Mouse (Mus musculus) cerebellum, adult 18-20 months (tissue): ENCODE measurements around the gene Sh2d1b2.
"Not testable (repeated sequence)": the region's sequence is repeated elsewhere in the genome, so short reads cannot be mapped to it uniquely, and the experiment has no call there.

Experiments used
- DNase-seq, 2 experiments: peaks; one replicate each; pipeline ENCODE4 v3.0.0; 2021

Sh2d1b2 gene

GRCm38 (mm10) chr1:170232688-170233087 lies at the start of gene Sh2d1b2:
TSS of gene Sh2d1b2 (plus strand) at chr1:170232749.
- not testable (repeated sequence) for DNase-seq

DNA sequence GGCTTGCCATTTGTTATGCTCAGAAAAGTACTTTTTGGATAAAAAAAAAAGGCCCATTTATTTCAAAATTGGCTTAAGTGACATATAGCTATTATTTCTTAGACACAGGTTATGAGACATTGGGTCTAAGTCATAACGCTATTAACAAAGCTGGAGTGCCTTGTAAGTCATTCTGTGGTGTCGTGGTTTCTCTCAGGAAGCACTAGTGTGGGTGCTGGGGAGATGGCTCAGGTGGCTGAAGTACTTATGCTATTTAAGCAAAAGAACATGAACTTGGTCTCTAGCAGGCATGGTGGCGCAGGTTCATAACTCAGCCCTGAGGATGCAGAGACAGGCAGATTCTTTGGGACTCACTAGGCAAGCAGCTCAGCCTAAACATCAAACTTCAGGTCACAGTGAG lies 47.4 kb upstream of the Sh2d1b2 start:
- DNase-seq = no peak

DNA sequence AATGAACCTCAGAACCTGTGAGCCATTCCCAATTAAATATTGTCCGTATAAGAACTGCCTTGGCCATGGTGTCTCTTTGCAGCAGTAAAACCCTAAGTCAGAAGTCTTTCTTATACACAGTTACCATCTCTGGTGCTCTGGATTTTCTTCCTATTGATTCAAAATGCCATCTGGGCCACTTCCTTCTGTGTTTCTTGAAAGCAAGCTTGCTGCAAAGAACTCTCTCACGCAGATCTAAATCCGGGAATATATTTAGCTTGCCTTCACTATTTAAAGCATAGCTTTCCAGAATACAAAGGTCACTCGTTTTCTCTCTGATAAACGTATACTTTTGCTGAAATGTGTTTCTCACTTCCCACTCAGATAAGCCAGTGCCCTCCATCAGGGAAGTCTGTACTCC lies 46.0 kb upstream of the Sh2d1b2 start:
- no peak for DNase-seq

DNA sequence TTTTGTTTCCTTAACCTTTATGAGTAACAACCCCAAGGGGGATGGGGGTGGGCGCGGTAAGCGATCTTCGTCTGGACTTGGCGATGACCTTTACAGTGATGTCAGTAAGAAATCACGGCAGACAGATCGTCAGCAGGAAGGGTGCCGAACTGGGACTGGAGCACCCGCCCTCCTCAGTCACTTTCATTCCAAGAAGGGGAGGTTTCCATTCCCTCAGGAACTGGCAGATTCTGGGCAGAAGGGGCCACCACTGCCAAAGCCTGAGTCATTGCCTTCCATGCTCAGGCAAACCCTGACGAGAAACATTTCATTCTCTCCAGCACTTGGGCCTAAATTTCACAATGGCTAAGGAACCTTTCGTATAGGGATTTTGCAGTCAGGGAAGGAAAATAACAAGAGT lies 43.9 kb upstream of the Sh2d1b2 start:
- DNase-seq = peak in 1 of 2 experiments; percentile 13

- no peak for DNase-seq
These were observed 42.3 kb upstream of the Sh2d1b2 start for GRCm38 (mm10) chr1:170190225-170190624.

- no peak for DNase-seq
These were observed 40.6 kb upstream of the Sh2d1b2 start for GRCm38 (mm10) chr1:170191925-170192324.

DNA sequence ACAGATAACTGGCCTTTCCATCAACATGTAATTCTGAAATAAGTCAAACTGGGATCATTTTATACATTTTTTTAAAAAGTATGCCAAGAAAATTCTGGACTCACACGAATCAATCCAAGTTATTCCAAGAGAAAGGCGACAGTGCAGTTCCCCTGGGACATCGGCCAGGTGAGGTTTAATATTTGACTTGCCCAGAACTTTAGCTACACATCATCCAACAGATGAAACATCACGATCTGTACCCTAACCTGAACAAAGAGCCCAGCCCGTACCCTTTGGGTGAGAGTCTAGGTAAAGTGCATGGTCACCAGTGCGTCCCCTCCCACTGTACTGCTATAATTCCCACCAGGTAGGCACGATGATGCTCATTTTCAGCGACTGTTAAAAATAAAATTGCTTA lies 36.3 kb upstream of the Sh2d1b2 start:
- DNase-seq = no peak

DNA sequence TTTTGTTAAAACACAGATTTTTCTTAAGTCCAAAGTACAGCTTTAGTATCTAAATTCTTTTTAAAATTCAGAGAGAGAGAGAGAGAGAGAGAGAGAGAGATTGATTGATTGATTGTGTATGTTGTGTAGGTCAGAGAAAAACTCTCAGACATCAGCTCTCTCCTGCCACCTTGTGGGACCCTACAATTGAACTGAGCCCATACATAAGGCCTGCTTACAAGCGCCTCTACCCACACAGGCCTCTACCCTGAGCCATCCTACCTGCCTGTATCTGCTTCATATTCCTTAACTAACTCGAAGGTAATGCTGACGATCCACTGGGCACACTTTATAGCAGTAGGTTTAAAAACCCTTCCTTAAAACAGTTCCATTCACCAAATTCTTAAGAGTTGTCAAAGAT lies 32.2 kb upstream of the Sh2d1b2 start:
- DNase-seq = peak in 1 of 2 experiments; percentile 21

DNA sequence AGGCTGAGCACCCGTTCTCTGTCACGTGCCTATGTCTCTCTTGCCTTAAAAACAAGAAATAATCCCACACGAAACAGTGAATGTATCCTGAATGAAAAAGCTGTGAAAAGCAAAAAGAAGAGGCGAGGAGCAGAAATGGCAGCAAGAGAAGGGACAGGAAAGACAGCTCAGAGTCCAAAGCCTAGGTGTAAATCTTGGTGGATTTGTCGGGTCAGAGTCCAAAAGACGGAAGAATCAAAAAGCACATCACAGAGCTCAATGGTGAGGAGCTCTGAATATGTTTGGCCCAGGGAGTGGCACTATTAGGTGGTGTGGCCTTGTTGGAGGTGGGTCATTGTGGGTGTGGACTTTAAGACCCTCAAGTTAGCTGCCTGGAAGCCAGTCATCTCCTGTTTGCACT lies 26.2 kb upstream of the Sh2d1b2 start:
- no peak for DNase-seq

DNA sequence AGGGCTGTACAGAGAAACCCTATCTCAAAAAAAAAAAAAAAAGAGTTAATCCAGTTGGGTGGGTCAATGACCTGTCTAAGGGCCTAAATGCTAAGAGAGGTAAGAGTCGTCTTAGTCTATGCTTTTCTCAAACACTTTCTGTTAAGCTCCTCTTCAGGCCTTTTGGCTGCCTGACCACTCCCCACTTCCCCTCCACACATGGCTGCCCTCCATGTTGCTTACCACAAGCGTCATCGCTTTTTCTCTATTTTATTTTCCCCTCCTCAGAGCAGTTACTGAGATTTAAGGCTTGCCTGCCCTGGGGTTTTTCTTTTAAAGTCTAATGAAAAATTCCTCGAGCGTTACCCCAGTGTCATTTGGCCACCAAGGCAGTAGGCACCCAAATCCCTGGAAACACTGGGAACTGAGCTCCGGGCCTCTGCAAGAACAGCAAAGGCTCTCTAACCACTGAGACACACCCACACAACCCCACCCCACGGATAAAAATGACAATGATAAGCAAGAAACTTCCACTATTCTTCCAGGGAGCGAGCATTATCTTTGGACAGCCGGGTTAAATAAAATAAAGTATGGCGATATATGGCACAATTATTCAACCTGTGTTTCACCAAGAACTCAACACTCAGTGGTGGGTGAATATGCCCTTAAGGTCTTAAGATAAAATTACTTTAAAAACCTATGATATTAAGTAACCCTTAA lies 19.2 kb upstream of the Sh2d1b2 start:
- DNase-seq = no peak

GRCm38 (mm10) chr1:170214383-170214756 lies 18.2 kb upstream of the Sh2d1b2 start:
- DNase-seq = no peak

- DNase-seq = peak; percentile 91 to 96
These were observed 17.6 kb upstream of the Sh2d1b2 start, which contains the start of gene Uhmk1 for GRCm38 (mm10) chr1:170214757-170215522. TSS of gene Uhmk1 (minus strand) at chr1:170215397.

- no peak for DNase-seq
These were observed 17.0 kb upstream of the Sh2d1b2 start for GRCm38 (mm10) chr1:170215590-170215989.

DNA sequence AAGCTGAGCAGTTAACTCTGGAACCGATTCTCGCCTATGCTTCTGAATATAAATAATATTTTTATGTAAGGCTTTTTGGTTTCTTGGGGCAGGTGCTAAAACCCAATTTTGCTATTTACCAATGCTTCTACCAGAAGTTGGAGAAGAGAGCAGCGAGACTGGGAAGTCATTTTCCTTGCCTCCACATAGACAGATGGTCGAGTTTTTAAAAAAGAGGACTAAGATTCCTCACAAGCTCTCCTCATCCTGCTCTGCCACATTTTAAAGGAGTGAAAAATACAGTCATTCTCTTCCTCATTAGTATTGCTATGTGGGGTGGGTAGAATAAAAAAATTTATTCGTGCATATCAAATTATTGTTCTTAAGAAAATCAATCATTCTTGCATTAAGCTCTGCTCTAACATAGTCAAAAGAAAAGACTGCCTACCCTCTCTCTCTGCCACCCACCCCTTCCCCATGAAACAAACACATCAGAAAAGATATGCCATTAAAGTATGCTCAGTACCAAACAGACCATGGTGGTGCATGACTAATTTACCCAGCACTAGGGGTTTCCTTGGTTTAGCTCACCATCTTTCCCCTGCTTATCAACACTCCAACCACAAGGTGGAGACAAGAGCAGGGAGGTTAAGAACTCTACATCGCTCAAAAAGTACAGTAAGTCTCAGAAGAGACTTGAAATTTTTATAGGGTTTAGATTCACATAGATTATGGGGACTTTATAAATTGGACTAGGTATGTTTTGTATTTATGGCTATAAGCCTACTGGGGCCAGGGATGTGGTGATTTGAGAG lies 14.3 kb upstream of the Sh2d1b2 start:
- no peak for DNase-seq

- DNase-seq = no peak
These were observed 12.2 kb upstream of the Sh2d1b2 start for GRCm38 (mm10) chr1:170220351-170220750.

DNA sequence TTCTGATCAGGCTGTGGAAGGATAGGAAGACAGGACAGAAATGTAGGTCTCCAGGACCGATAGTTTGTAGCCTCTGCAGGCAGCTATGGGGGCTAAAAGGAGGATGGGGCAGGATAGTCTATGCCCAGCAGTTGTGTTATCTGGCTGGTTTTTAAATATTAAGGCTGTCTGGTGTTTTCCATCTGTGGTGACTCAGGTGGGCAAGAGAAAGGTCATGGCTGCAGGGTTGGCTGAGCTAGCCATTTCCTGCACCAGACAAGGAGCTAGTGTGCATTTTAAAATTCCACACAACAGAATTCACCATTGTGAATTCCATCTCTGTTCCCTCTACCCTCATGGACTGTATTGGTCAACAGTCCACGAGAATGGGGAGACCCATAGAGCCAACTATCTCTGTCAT lies 9.3 kb upstream of the Sh2d1b2 start:
- no peak for DNase-seq

GRCm38 (mm10) chr1:170245016-170245415 lies 12.5 kb downstream of the Sh2d1b2 start:
- DNase-seq = no peak

GRCm38 (mm10) chr1:170254893-170255559 lies 22.5 kb downstream of the Sh2d1b2 start:
- DNase-seq = no peak

DNA sequence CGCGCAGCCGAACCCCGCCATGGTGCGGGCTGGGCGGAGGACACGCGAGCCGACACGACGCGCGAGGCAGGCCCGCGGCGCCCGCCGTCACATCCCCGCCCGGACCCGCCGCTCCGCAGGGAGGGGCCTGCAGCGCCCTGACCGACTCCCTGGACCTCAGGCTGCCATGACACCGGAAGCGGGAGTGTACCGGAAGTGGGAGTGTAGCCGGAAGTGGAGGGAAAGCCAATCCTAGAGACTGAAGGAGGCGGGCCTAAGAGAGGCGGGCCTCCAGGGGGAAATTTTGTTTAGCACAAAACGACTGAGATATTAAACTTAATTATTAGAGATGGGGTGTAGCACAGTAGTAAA lies 23.0 kb downstream of the Sh2d1b2 start:
- peak; percentile 86 to 92 for DNase-seq

DNA sequence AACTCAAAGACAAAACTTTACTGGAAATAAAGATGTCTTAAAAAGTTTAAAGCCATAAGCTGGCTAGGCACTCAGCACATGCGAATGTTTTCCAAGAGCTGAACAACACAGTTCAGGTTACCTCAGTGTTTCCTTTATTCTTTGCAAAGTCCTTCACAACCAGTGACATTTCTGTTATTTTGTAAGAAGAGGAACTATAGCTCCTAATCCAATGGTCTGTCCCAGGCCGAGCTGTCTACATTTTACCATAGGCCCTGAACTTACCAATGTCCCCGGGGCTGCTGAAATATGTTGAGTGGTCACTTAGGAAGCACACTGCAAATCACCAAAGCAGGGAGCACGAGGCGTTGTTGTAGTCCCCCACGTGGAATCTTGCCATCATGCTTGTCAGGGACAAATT lies 37.7 kb downstream of the Sh2d1b2 start:
- DNase-seq = no peak

DNA sequence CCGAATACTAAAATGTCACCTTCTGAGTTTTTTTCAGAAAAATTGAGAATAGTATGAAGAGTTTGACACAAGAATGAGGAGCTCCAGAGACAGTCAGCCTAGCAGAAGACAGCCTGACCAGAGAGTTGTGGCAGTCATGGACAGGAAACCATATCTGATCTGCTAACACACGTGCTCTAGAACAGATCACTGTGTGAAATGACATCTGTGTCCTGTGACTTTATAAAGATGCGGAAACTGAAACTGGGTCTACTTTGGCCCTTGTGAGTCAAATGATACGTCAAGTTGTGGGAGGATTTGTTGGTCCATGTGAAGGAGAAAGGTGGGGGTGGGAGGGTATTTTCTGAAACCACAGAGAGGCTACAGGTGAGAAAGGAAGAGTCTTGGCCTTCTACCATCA lies 38.1 kb downstream of the Sh2d1b2 start:
- DNase-seq = no peak

- no peak for DNase-seq
These were observed 40.7 kb downstream of the Sh2d1b2 start for GRCm38 (mm10) chr1:170273252-170273651.

DNA sequence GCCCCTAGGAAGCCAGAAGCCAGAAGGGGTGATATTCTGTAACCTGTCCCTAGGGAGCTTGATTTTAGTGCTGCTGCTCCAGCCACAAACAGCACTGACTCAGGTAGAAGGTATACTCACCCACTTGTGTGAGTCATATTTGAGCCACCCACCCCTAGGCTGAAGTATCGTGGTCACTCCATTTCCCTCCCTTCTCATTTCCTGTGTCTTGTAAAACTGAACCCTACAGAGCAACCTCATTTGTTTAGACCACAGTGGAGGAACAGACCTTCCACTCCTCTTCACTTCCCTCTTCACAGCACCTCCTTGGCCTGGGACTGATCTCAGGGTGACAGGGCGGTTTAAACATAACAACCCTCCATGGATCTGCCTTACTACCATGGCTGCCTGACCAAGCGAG lies 44.5 kb downstream of the Sh2d1b2 start, which contains the start of gene Sh2d1b1:
TSS of gene Sh2d1b1 (plus strand) at position 305 of the 400 bp plus-strand sequence.
- DNase-seq = no peak
